Mouse (Mus musculus) granulocyte monocyte progenitor cell, adult 5-6 weeks (primary cell): ENCODE data around the gene Rsrp1. TPM values are rescaled to one million over a fixed set of nuclear protein-coding genes. Genes with fewer than 3 reads are reported as not detected.

Experiments
- ATAC-seq: replicated peaks from 2 replicates; pipeline ENCODE4 v1.8.0; 2016; ENCODE audit warnings: mild to moderate bottlenecking, moderate TSS enrichment, inconsistent platforms; ENCODE audit not compliant: poor library complexity, severe bottlenecking
- total RNA-seq, 2 experiments: library from RNA; stranded (forward) in 1 of 2; stranded (reverse) in 1 of 2; fragments of 200-712, 200-1000 nt in 1 of 2; fragments of >200 nt in 1 of 2; fragmentation: Nextera tagmentation in 1 of 2; gene quantifications; 2 replicates each; pipeline ENCODE4 v1.2.3; 2014 to 2017

The Rsrp1 gene
- total RNA-seq, 2 experiments from 2014 or later, result 134 to 476 TPM

GRCm38 (mm10) chr4:134920631-134921030, 2.8 kb upstream of the Rsrp1 start:
- ATAC-seq, result no peak

- no peak for ATAC-seq
These were observed 1.7 kb upstream of the Rsrp1 start for GRCm38 (mm10) chr4:134921703-134922102.

DNA sequence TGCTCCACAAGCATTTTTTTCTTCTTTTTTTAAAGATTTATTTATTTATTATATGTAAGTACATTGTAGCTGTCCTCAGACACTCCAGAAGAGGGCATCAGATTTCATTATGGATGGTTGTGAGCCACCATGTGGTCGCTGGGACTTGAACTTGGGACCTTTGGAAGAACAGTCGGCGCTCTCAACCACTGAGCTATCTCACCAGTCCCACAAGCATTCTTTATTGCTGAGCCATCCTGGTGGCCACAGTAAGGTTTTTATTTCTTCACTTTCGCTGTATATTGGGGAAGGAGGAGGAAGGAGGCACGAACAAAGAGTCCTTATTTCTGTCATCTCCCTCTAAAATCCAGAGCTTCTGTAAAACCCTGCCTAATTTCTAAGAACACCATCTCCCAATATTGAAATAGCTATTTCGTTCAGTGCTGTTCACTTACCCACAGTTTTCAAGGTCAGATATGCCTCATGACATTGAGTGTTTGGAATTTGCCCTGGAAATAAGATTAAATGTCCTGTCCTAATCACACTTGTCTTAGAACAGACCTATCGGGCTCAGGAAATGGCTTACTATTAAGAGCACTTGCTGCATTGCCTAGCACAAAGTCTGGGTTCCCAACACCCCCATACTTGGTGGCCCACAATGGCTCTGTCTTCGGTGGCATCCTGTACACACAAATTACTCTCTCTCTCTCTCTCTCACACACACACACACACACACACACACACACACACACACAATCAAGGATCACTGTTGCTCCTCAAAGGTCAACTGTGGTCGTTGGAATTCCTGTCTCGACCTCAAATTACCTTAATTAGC, 1.1 kb upstream of the Rsrp1 start:
- ATAC-seq, result no peak

DNA sequence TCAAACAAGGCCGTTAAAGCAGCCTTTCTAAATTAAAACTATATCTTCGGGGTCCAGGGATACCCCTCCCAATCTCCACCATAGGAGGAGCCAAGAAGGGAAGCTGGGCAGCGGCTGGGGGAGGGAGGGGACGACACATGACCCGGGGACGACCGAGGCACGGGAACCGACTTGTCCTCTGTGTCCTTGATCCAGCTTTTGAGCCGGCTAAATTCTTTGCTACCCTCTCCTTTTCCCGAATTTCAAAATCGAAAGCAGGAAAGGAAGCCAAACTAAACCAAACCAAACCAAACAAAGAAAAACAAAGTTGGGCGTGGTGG, 507 bp upstream of the Rsrp1 start:
- no peak for ATAC-seq

GRCm38 (mm10) chr4:134924019-134924741, 788 bp downstream of the Rsrp1 start:
- ATAC-seq, result peak; percentile 52

GRCm38 (mm10) chr4:134925206-134925605, 1.8 kb downstream of the Rsrp1 start:
- ATAC-seq, result no peak

DNA sequence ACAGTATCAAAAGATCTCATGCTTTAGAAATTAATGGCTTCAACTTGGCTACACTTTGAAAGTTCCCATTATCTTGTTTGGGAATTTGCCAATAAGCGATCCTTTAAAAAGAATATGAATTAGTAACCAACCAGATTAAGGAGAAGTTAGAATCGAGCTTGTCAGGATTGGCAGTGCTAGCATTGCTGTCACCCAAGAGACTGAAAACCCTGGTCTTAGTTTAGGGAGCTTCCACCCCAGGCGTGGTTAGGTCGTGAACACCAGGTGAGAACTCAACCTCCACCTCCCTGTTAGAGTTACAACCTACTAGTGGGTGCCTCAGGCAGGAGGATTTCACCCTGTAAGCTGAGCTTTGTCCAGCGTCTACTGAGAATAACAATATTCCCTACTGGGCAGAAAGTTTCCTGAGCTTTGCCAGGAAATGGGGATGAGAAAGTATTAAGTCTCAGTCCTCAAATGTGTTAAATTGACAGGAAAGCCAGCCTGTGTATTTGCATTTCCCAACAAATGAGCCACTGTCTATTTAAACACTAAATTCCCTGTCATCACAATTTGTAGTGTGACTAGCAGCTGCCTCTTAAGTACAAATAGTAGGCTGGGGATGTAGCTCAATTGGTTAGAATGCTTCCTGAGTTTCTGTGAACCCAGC, 4.5 kb downstream of the Rsrp1 start:
- no peak for ATAC-seq

- ATAC-seq, result no peak
These were observed 5.1 kb downstream of the Rsrp1 start for GRCm38 (mm10) chr4:134928464-134928836.

- peak; percentile 15; the same call in 1 of the 2 replicates for ATAC-seq
These were observed 6.1 kb downstream of the Rsrp1 start for GRCm38 (mm10) chr4:134929536-134929935.

- no peak for ATAC-seq
These were observed 6.8 kb downstream of the Rsrp1 start for GRCm38 (mm10) chr4:134930190-134930589.

- ATAC-seq, result peak; percentile 81
These were observed 7.5 kb downstream of the Rsrp1 start, which contains the start of gene Syf2 for GRCm38 (mm10) chr4:134930684-134931481. Syf2 (plus strand) TSS chr4:134930898.

GRCm38 (mm10) chr4:134937240-134938176, 14.1 kb downstream of the Rsrp1 start:
- ATAC-seq, result no peak

GRCm38 (mm10) chr4:134939900-134940299, 16.5 kb downstream of the Rsrp1 start:
- ATAC-seq, result no peak

GRCm38 (mm10) chr4:134943758-134944538, 20.6 kb downstream of the Rsrp1 start:
- ATAC-seq, result no peak

DNA sequence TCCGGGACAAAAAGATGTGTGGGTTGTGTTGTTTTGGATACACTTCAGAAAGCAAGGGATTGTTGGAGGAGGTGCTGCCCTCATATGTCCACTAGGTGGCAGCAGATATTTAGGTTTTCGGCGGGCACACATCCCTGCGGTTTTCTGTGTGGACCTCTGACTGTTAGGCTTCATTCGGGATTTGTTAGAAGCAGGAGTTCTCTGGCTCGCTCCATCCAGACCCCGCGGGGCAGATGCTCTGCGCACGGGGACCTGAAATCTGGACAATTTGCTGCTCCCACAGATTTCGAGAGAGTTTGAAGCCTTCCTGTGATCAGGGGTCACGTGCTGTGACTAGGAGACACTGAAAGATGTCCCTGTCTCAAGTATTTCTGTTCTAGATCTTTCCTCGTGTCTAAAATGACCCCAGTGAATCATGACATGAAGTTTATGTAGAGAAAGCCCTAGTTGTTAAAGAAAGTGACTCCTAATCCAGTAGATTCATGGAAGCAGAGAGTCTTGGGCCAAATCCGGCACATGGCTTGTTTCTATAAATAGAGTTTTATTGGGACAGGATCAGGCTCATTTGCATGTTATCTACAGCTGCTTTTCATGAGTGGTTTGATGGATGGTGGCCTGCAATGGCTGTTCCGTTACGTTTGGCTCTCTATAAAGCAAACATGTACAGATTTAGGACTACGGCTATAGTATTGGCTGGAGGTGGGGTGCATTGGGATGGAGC, 22.8 kb downstream of the Rsrp1 start:
- ATAC-seq, result peak; percentile 64

- peak; percentile 65 for ATAC-seq
These were observed 27.2 kb downstream of the Rsrp1 start for GRCm38 (mm10) chr4:134950518-134951091.

DNA sequence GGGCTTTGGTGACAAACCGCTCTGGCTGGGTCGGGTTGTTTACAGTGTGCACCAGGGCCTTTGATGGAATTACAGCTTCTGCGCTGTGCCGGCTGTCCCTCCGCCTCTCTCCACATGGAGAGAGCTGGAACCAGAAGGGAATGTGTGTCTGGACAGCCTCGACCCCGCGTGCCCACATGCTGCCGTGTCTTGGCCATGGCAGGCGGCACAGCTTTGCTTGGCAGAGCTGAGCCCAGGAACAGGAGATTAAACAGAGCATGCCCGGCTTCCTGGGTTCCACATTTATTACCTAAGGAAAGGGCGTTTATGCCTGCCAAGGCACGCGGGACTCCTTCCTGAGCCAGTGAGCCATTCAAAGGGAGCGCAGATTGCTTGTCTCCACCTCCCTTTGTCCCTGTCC, 31.1 kb downstream of the Rsrp1 start:
- ATAC-seq, result no peak

DNA sequence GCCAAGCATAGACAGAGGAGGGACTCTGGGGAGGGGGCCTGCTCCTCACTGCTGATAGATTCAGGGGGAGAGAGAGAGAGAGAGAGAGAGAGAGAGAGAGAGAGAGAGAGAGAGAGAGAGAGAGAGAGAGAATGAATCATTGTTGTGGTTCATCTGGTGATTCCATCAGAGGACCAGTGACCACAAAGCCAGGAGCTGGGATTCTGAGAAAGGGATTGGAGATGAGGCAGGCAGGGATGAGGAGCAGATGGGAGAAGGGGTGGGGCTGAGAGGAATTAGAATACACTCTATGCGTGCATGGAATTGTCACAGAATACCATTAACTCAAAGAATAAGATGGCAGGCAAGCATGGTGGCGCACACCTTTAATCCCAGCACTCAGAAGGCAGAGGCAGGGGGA, 31.8 kb downstream of the Rsrp1 start:
- ATAC-seq, result no peak
